Mouse (Mus musculus) C2C12 (cell line): ENCODE results near the gene Slc13a3. TPM values are rescaled to one million over a fixed set of nuclear protein-coding genes. Genes with fewer than 3 reads are reported as not detected.
A peak's percentile ranks its signal among the peaks of the same experiment; 100 is the strongest.

Experiments used
- H3K27me3 ChIP-seq: one replicate; pipeline ENCODE4 v1.6.1; 2011; ENCODE audit not compliant: control insufficient read depth, insufficient read depth, insufficient read length
- H3K36me3 ChIP-seq: one replicate; pipeline ENCODE4 v1.6.1; 2011; ENCODE audit not compliant: control insufficient read depth, insufficient read depth
- H3K4me3 ChIP-seq: one replicate; pipeline ENCODE4 v1.5.1; 2011; ENCODE audit warnings: mild to moderate bottlenecking, control low read depth; ENCODE audit not compliant: poor library complexity, insufficient read depth, severe bottlenecking
- H3K79me2 ChIP-seq: one replicate; pipeline ENCODE4 v1.6.1; 2011; ENCODE audit not compliant: control insufficient read depth, insufficient read depth
- H3K79me3 ChIP-seq: one replicate; pipeline ENCODE4 v1.6.1; 2011; ENCODE audit warnings: low read depth, control low read depth
- H3ac ChIP-seq: one replicate; pipeline ENCODE3; 2011; ENCODE audit warnings: low read depth; ENCODE audit not compliant: control insufficient read depth, insufficient read length
- CEBPB ChIP-seq: IDR thresholded peaks from one replicate; pipeline ENCODE4 v1.6.1; 2011; ENCODE audit warnings: low read depth, mild to moderate bottlenecking, control low read depth, moderate library complexity
- CTCF ChIP-seq: IDR thresholded peaks from one replicate; pipeline ENCODE4 v1.5.1; 2011; ENCODE audit not compliant: control insufficient read depth, insufficient read depth, insufficient read length
- FOSL1 ChIP-seq: IDR thresholded peaks from one replicate; pipeline ENCODE4 v1.8.0; 2011; ENCODE audit warnings: mild to moderate bottlenecking, low read length; ENCODE audit not compliant: poor library complexity, insufficient read depth, severe bottlenecking
- MAX ChIP-seq: IDR thresholded peaks from one replicate; pipeline ENCODE4 v1.6.1; 2011; ENCODE audit warnings: mild to moderate bottlenecking, control low read depth
- MYOD1 ChIP-seq: IDR thresholded peaks from one replicate; pipeline ENCODE4 v1.6.1; 2011; ENCODE audit warnings: low read depth; ENCODE audit not compliant: control insufficient read depth, insufficient read length
- MYOG ChIP-seq: IDR thresholded peaks from one replicate; pipeline ENCODE4 v1.6.1; 2011; ENCODE audit not compliant: control insufficient read depth, insufficient read length; ENCODE audit errors: extremely low read depth
- USF1 ChIP-seq: IDR thresholded peaks from one replicate; pipeline ENCODE4 v1.6.1; 2011; ENCODE audit warnings: low read depth, mild to moderate bottlenecking, control low read depth, moderate library complexity
- polyA plus RNA-seq: library from polyadenylated mRNA; unstranded; fragments of >200 nt; fragmentation: generic; extraction: Trizol; gene quantifications from one replicate; pipeline ENCODE4 v1.2.1, GENCODE M21; 2012; ENCODE audit warnings: missing spikeins

Gene Slc13a3
- polyA plus RNA-seq, 1 experiment: not detected

DNA sequence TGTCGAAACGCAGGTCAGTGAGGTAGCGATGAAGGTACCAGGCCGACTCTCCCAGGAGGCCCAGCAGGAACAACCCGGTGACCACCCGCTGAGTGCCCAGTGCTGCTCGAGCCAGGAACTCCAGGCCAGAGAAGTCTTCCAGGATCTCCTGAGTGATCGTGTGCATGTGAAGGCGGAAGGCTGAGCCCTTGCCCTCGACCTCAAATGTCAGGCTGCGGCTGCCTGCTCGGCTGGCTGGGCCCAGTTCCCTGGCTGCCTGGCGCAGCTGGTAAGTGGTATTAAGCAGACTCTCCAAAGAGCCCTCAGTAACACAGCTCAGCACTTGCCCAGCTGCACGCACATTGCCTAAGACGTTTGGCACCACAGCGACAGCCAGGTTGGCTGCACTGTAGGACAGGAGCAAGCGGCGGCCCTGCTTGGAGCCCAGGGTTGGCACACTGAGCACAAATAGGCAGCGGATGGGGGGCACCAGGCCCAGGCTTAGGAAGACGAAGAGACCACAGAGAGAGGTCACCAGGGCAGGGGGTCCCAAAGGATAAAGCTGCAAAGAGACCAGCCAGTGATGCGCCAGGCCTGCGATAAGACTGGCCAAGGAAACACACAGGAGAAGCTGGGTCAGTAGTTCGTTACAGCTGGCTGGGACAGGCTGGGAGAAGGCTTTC lies 75.4 kb downstream of the Slc13a3 start:
- TF ChIP-seq MYOG: no peak
- Histone ChIP-seq H3K79me2 (no peaks in the 10 kb centered on the region), H3K4me3 (no peak overlapping the region), H3ac (no peak overlapping the region), H3K79me3 (no peaks in the 10 kb centered on the region), H3K36me3 (no peaks in the 10 kb centered on the region), H3K27me3 (no peaks in the 10 kb centered on the region)

DNA sequence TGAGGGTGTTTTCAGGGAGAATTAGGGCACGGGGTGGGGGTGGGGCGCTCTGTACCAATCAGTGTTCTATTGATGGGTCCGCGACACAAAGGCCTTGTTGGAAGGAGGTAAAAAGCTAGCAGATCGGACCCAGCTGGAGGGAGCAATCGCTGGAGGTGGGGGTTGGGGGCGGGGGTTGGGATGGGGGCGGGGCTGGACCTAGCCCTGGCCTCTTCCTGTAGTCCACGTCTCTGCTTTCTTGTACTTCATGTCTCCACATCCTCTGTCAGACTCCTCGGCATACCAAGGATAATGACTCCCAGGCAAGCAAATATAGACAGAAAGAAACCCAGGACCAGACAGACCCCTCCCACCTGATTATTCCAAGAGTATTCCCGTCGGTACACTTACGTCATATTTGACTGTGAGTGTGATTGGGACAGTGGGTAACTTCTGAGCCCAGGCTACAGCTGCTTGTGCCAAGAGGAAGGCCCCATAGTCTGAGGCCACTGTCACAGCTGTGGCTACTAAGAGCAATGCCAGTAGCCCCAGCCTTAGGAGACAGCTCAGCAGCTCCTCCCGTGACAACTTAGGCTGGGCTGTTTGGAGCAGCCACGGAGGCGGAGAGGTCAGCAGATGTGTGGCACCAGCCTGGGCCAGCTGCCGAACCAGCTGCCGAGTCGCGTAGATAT lies 76.1 kb downstream of the Slc13a3 start:
- no peak for TF ChIP-seq MAX
- TF ChIP-seq MYOG: no peak
- no peak for TF ChIP-seq FOSL1
- TF ChIP-seq MYOD1: no peak
- no peak for TF ChIP-seq CTCF
- no peak for TF ChIP-seq CEBPB
- no peak for TF ChIP-seq USF1
- no peaks in the 10 kb centered on the region for H3K79me2 ChIP-seq
- H3ac ChIP-seq: no peak overlapping the region
- no peaks in the 10 kb centered on the region for H3K79me3 ChIP-seq
- H3K4me3 ChIP-seq: no peak overlapping the region
- H3K36me3 ChIP-seq: no peaks in the 10 kb centered on the region
- H3K27me3 ChIP-seq: no peaks in the 10 kb centered on the region

DNA sequence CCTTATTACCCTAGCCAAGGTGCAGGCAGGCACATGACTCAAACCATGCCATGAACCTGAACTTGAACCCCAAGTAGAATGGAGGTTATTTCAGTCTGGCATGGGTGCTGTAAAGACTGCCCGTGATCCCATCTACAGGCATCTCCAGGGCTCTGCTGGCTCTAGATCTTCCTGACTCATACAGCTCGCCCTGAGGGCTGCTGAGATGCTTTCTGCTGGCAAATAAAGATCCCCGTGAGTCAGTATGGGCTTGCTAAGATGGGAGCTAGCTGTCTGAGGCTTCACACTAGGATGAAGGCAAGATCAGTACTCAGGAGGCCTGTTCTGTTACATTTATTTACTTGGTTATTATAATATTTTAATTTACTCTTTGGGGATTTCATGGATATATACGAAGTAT lies 80.9 kb downstream of the Slc13a3 start:
- H3K36me3 ChIP-seq: no peaks in the 10 kb centered on the region
- TF ChIP-seq USF1: no peak
- H3K79me3 ChIP-seq: no peaks in the 10 kb centered on the region
- H3K27me3 ChIP-seq: no peaks in the 10 kb centered on the region
- H3K4me3 ChIP-seq: no peak overlapping the region
- H3K79me2 ChIP-seq: peaks cover 1% of the 10 kb centered on the region
- H3ac ChIP-seq: no peak overlapping the region

DNA sequence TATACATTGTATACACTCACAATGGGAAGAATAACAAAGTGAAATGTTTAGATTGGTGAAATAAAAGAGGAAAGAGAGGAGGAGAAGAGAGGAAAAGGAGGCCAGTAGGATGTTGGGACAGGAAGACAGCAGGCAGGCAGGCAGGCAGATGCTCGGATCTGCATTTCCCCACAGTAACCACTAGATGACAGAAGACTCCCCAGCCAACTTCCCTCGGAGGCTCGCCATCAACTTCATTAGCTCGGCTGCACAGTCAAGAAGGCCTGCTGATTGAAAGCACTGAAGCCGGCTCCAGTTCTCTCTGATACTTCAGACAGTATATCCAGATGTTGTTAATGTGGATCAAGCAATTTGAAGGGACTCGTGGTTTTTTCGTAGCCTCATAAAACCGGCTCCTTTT lies 81.5 kb downstream of the Slc13a3 start:
- no peaks in the 10 kb centered on the region for H3K27me3 ChIP-seq
- TF ChIP-seq MYOD1 (no peak), CTCF (peak; percentile 82)
- H3K36me3 ChIP-seq: no peaks in the 10 kb centered on the region
- peaks cover 7% of the 10 kb centered on the region for H3K79me2 ChIP-seq
- H3K4me3 ChIP-seq: no peak overlapping the region
- H3K79me3 ChIP-seq: no peaks in the 10 kb centered on the region
- H3ac ChIP-seq: no peak overlapping the region

DNA sequence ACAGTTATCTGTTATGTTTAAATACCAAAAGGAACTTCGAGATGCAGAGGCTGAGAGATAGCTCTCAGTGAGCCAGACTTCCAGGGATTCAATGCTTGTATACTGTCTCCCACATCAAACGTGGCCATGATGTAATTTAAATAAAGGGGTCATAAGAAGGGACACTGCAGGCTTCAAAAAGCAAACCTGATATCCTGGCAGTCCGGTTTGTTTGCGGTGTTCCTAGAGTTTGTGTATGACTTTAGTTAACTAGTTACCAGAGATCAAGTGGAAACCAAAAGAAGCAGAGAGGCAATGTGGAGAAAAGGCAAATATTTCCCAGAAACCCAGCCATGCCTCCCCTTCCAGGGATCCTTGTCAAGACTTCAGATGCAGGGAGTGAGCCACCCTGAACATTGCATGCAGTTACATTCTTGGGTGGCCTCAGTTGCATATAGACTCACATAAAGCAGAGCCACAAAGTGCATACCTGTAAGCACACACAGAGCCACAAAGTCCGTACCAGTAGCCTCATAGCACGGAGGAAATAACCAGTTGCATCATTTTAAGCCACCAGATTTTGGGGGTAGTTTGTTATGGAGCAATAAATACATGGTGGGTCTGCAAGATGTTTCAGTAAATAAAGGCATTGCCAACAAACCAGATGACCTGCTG lies 83.6 kb downstream of the Slc13a3 start:
- Histone ChIP-seq H3K4me3 (no peak overlapping the region), H3K36me3 (no peaks in the 10 kb centered on the region)
- TF ChIP-seq FOSL1 (no peak), CTCF (no peak), MAX (no peak)

DNA sequence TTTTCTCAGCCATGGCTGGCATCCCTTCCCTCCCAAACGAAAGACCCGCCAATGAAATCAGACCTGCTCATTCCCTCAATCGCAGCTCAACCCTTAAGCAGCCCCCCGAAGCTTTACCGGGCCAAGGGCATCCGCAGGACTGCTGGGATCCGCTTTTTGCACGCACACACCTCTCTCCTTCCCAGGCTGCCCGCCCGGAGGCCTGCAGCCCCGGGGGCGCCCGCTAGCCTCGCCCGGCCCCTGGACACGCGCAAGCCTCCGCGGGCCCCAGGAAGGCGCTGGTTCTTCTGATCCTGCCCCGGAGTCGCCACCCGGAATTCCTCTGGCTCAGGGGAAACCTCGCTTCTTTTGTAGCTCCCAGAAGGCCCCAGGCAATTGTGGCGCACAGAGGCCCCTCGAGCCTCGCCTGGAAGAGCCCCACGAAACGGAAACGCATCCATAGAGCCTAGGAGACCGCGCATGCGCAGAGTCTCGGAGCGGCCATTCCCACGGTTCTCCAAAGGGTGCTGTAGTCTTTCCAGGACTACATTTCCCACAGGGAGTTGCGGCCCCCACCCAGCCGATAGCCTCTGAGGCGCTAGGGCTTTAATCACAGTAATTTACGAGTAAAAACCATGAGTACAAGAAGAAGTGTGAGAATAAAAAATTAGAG lies 85.1 kb downstream of the Slc13a3 start, which contains the start of gene Zfp334:
TSS of gene Zfp334 (minus strand) at position 416 of the 652 bp plus-strand sequence.
- Histone ChIP-seq H3ac (peak within 1 kb of the TSS; percentile 70), H3K4me3 (peak within 1 kb of the TSS; percentile 30), H3K79me2 (peaks cover 8% of the 10 kb centered on the region), H3K36me3 (peaks cover 6% of the 10 kb centered on the region), H3K79me3 (no peaks in the 10 kb centered on the region), H3K27me3 (no peaks in the 10 kb centered on the region)
- TF ChIP-seq FOSL1 (no peak), CTCF (no peak), MYOD1 (no peak), MYOG (no peak), MAX (no peak), USF1 (no peak), CEBPB (no peak)

More for the DNA sequence above, 83.6 kb downstream of the Slc13a3 start:
- peaks cover 8% of the 10 kb centered on the region for H3K79me2 ChIP-seq
- H3K27me3 ChIP-seq: no peaks in the 10 kb centered on the region
- H3ac ChIP-seq: no peak overlapping the region
- no peaks in the 10 kb centered on the region for H3K79me3 ChIP-seq
